Mouse (Mus musculus): ENCODE data around the gene Pkn1.

Gene Pkn1

DNA sequence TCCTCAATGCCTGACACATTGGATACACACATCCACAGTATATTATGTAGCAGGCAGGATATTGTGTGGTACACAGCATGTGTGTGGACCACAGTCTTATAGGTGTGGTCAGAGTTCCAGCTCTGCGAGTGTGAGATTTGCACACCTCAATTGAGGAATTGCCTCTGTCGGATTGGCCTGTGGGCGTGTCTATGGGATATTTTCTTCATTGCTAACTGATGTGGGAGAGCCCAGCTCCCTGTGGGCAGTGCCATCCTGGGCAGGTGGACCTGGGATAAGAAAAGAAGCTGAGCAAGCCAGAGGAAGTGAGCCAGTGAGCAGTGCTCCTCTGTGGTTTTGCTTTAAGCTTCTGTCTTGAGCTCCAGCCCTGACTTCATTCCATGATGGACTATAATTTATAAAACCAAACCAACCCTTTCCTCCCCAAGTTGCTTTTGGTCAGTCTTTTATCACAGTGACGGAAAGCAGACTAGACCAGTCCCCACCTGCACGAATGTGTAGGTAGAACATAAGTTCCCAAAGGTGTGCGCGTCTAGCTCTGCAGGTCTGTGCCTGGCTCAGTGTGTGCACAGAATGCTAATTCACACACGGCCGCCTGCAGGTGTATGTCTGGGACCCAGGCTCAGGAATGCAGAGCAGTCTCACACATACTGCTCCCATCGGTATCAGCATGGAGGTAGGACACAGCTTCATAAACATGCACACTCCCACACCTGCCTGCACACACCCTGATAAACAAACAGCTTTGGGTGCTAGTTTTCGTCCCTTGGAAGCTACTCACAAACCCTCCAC is 4.4 kb downstream of the Pkn1 start:
- ATAC-seq (ENCODE audit: insufficient number of reproducible peaks, low FRiP score, low TSS enrichment) = no peak

DNA sequence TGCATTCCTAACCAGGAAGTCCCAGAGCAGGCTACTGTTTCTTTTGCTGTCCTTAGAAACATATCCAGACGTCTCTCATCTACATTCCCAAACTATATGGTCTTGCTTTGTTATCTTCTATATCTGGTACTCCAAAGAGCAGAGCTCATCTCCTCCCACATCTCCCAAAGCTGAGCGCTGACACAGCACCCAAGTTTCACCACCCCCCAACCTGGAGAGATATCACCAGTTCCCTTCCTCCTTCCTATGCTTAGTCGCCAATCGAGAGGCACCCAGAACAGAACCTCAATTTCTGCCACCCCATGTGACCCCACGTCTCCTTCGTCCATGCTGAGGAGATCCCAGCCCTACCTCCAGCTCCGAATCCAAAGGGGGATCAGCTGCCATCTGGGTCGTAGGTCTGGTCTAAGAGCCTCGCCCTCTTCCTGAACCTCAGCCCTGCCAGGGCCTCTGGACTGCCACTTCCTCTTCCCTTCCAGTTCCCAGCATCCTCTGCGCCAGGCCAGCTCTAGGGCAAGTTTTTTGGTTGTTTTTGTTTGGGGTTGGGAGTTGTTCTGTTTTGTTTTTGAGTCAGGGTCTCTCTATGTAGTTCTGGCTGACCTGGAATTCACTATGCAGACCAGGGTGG is 5.3 kb downstream of the Pkn1 start:
- ATAC-seq (ENCODE audit: insufficient number of reproducible peaks, low FRiP score, low TSS enrichment) = no peak

DNA sequence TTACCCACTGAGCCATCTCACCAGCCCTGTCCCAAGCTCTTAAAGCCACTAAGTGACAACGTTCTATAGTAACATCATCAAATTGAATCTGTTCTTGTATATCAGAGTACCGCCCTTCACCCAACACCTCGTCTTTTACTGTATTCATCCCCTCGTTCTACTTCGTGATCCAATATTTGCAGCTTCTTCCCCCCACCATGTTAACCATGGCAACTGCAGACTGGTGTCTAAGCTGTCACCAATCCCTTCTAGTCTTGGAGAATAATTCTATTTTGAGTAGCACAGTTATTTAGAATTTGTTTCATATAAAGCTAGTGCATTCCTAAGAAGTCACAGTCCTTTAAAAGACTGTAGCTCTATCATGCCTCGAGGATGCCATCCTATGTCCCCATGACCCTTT is 9.7 kb downstream of the Pkn1 start:
- no peak for ATAC-seq (ENCODE audit: insufficient number of reproducible peaks, low FRiP score, low TSS enrichment)

DNA sequence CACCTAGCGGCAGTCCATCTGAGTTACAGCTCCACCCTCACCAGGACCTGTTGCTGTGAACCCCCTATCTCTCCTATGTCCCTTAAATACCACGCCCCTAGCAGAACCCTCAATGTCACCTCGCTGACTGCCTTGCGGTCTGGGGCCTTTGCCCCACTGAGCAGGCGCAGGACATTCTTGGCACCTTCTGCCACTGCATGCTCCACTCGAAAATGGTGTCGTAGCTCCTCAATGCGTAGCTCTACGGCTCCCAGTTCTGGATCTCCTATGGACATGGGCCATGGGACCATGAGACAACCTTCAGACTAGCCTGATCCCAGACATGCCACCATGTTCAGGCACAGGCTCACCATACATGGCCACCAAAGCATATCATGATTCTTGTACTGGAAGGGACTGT is 14.5 kb downstream of the Pkn1 start:
- no peak for ATAC-seq (ENCODE audit: insufficient number of reproducible peaks, low FRiP score, low TSS enrichment)

DNA sequence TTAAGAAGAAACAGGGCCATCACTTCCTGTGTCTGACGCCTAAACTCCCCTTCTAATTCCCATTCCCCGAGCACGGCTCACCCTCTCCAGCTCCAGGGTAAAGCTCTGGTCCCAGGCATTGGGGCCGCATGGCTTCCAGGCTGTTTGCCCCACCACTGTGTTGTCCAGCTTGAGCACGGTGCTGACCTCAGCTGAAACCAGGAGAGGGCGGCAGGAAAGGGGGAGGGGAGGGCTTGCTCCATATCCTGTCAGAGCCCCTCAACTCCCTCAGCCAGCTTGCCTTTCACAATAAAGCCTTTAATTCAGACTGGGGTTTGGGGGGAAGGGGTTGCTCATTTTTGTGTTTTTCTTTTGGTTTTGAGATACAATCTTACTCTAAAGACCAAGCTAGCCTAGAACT is 17.9 kb downstream of the Pkn1 start:
- ATAC-seq (ENCODE audit: insufficient number of reproducible peaks, low FRiP score, low TSS enrichment) = no peak

DNA sequence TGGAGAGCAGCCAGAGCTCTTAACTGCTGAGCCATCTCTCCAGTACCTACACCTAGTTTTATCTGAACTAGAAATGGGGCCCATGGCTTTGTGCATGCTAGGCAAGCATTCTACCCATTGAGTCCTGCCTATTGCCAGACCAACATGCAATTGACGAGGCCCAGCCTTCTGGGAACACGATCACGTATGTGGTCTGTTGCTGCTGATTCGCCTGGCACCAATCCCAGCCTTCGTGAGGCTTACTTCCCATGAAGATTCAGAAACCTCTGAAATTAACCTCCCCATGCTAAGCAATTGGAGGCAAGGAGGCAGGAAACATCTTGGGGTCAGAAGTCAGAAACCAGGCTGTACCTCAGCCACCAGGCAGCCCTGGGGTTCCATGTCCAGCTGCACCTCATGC is 18.4 kb downstream of the Pkn1 start:
- no peak for ATAC-seq (ENCODE audit: insufficient number of reproducible peaks, low FRiP score, low TSS enrichment)

DNA sequence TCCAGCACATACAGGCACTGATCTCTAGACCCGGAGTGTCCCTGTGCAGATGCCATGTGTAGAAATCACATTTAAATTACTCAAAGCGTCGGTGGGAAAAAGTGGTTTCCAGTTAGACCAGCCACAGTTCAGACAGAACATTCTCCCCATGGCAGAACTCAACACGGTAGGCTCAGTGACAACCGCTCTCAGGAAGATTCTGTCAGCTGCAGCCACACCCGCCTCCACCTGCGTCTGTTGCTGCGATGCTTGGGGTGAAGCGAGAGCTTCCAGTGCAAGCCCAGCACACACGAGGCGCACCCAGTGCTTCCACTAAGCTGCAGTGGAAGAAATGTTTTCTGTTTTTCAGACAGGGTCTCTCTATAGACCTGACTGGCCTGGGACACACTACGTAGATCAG is 19.1 kb downstream of the Pkn1 start:
- no peak for ATAC-seq (ENCODE audit: insufficient number of reproducible peaks, low FRiP score, low TSS enrichment)

DNA sequence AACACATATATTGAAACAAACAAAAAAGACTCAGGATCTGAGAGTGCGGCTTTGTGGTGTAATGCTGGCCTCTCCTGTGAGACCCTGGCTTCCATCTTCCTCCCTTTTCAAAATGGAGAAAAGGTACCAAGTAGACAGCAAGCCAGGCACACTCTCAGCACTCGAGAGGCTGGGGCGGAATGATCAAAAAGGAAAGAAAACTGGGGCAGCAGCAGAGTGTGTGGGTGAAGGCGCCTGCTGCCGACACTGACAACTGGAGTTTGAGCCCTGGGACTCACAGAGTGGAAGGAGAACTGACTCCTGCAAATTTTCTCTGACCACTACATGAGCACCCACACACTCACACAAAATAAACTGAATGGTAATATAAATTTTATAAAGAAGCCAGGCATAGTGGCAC is 24.5 kb downstream of the Pkn1 start:
- ATAC-seq (ENCODE audit: insufficient number of reproducible peaks, low FRiP score, low TSS enrichment) = no peak

DNA sequence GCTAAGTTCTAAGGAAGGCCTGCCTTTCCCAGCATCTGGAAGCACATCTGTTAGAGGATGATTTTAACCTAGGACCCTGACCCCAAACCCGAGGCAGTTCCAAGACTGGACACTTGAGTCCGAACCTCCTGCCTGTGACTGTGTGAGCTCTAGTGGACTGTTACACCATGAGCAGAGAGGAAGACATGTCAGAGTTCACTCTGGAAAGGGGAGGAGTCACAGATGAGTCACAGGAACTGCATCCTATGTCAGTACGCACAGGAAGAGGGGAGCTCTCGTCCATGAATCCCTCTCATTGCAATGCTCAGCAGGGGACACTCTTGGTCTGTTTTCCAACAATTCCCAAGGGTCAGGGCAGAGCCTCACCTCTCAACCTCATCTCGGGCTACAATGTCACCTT is 26.0 kb downstream of the Pkn1 start:
- no peak for ATAC-seq (ENCODE audit: insufficient number of reproducible peaks, low FRiP score, low TSS enrichment)

DNA sequence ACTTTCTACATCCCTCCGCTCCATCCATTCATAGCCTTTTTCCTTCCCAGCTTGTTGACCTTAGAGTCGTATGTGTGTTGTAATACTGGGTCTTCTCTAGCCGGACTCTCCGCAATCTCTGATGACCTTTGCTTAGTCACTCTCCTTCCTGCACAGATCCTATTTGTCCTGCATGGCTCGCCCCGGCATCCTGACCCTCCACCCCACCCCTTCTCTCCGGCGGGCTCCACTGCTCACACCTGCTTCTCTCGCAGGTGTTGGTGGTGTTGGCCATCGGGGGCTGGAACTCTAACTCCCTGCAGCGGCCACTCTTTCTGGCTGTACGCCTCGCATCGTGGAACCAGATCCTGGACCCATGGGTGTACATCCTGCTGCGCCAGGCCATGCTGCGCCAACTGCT is 30.0 kb downstream of the Pkn1 start:
- ATAC-seq (ENCODE audit: insufficient number of reproducible peaks, low FRiP score, low TSS enrichment) = no peak

DNA sequence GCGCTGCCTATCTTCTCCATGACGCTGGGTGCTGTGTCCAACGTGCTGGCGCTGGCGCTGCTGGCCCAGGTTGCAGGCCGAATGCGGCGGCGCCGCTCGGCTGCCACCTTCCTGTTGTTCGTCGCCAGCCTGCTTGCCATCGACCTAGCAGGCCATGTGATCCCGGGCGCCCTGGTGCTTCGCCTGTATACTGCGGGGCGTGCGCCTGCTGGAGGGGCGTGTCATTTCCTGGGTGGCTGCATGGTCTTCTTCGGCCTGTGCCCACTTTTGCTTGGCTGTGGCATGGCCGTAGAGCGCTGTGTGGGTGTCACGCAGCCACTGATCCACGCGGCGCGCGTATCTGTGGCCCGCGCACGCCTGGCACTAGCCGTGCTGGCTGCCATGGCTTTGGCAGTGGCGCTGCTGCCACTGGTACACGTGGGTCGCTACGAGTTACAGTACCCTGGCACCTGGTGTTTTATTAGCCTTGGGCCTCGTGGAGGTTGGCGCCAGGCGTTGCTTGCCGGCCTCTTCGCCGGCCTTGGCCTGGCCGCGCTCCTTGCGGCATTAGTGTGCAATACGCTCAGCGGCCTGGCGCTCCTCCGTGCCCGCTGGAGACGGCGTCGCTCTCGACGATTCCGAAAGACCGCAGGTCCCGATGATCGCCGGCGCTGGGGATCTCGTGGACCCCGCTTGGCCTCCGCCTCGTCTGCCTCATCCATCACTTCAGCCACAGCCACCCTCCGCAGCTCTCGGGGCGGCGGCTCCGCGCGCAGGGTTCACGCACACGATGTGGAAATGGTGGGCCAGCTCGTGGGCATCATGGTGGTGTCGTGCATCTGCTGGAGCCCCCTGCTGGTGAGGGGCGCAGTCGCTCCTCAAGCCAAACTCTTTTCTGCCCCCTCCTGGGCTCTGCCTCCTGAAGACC is 30.7 kb downstream of the Pkn1 start:
- ATAC-seq (ENCODE audit: insufficient number of reproducible peaks, low FRiP score, low TSS enrichment) = 0 out of 2 replicates have a peak, but pooled peaks have one; percentile 28

DNA sequence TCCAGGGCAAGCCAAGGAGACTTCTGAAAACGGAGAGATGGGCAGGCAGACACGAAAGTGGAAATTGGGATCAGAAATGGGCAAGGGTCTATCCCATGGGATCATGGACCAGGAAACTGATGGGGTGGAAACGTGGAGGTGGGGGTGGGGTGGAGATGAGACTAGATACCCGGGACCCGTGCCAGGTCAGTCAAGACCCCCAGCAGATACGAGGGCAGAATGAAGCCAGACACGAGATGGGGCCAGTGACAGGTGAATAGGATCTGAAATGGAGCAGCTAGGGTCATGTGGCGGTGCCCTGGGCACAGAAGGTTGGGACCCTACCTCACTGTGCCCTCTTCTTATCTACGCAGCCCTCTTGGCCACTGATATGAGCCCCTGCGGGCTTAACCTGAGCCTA is 31.5 kb downstream of the Pkn1 start:
- no peak for ATAC-seq (ENCODE audit: insufficient number of reproducible peaks, low FRiP score, low TSS enrichment)

DNA sequence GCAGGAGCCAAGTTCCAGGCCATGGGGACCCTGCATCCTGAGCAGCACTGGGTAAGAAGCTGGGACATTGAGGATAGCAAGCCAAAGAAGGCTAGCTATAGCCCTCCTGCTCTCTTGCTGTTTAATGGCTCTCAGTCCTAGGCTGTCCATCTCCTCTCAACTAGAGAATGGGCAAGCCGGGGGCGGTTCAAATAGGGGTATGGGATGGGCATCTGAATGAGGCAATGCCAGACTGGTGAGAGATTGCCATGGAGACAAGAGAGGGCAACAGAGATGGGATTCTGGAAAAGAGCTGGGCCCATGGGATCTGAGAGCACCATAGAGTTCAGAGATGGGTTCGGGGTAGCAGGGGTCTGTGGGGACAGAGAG is 32.1 kb downstream of the Pkn1 start:
- ATAC-seq (ENCODE audit: insufficient number of reproducible peaks, low FRiP score, low TSS enrichment) = no peak

DNA sequence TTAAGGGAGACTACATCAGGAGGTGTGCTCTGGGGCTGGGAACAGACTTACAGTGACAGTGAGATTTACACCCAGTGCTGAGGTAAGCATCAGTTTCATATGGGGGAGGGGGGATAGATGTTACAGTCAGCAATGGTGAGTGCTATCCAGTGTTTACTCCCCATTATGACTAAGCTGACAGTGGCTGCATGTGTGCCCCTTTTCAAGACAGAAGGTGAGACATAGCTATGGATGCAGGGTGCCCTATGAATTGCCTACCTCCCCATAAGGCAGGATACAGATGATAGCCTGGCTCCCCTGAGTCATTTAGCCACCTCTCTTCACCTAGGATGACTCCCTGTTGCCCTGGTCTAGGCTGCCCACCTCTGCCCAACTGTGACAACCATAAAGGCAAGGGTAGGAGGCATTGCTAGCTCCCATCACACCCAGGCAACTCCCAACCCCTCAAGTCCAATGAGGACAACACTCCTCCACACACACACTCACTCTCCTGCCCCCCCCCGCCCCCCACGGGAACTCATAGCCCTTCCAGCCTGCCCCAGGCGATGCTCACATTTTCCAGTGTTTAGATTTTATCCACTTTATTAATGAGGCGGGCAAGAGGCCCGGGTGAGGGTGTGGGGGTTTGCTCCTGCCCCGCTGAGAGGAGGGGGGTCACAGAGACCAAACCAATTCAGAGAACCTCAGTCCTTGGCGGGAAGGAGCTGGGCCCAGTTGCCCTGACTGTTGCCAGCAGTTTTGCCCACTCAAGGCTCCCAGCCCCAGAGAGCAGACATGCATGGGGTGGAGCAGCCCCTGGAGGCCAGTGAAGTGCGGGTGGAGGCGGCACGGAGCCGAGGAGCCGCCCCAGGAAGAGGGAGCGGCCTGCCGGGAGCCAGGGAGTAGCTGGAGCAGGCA is 32.8 kb downstream of the Pkn1 start, which contains the start of gene Ptger1:
Gene Ptger1 (plus strand): TSS at position 710 of the 897 bp plus-strand sequence.
- no peak for ATAC-seq (ENCODE audit: insufficient number of reproducible peaks, low FRiP score, low TSS enrichment)

DNA sequence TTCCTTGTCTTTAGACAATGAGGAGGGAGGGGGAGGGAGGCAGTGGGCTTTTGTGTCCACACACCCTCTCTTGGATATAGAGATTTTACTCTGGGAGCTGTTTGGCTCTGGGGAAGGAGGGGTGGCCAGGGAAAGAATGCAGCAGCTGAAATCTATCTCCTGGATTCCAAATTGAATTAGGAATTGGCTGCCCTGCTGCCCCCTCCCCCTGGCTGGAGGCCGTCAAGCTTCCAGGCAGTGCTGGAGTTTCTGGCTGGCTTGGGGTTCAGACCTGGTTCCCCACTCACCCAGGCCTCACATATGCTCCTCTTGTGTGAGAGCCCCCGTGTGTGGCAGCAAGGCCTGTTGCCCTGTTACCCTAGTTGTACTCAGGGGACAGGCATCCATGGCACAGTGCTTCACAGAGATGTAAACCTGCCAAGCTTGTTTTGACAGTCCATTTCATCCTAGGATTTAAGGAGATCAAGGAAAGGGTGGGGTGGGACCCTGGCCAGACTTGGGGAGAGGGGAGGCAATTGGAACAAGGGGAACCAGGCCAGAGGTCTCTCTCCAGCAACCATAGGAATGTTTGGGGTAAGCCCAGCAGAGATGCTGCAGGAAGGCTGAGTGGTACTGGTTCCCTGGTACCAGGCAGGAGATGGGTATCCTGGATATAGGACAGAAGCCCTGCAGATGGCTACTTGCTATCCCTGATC is 33.9 kb downstream of the Pkn1 start:
- ATAC-seq (ENCODE audit: insufficient number of reproducible peaks, low FRiP score, low TSS enrichment) = no peak

DNA sequence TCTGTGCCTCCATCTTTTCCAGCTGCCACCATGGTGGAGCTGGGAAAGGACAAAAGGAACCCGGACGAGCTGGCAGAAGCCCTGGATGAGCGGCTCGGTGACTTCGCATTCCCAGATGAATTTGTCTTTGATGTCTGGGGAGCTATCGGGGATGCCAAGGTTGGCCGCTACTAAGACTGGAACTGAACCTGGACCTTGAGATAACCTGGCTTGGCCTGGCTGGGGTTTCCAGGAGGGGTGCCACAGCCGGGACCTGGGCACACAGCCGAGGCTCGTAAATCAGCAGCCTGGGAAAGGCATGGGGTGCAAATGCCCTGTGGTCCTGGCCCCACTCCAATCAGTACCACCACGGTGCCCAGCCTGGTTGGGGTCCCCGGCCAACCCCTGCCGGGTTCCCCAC is 34.9 kb downstream of the Pkn1 start:
- no peak for ATAC-seq (ENCODE audit: insufficient number of reproducible peaks, low FRiP score, low TSS enrichment)

DNA sequence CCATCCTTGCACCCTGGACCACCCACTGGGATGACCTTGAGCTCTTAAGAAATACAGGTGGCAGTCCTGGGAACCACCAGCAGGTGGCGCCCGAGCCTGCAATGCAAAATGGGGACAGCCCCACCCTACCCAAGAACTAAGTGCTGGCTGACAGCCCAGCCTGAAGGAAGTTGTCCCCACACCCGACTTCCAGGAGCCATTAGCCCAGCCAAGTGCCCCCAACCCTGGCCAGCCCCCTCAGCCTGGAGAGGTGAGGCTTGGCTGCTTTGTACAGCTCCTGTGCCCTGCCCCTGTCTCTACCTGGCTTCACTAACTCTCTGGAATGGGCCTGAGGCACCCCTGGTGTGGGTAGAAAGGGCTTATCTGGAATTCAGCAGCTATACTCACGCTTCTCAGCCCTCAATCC is 36.6 kb downstream of the Pkn1 start:
- peak; percentile 43; the same call in 1 of the 2 replicates for ATAC-seq (ENCODE audit: insufficient number of reproducible peaks, low FRiP score, low TSS enrichment)

DNA sequence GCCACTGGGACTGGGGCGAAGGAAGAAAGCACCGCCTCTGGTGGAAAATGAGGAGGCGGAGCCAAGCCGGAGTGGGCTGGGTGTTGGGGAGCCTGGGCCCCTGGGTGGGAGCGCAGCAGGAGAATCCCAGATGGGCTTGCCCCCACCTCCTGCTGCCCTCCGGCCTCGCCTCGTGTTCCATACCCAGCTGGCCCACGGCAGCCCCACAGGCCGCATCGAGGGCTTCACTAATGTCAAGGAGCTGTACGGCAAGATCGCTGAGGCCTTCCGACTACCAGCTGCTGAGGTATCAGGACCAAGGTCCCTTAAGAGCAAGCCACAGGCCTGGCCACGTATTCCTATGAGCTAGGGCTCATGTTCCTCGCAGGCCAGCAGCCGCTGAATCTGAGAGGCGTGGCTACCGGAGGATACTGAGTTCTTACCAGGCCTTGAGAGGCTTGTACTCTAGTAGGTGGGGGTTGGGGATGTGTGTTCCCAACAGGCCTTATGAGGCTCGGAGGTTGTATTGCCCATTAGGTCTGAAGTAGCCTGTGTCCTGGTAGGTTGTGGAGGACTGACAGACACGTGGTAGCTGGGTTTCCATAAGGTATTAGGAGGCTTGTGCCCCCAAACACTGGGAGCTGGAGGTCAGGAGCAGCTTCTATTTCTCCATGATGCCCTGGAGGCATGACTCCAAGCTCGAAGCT is 37.8 kb downstream of the Pkn1 start:
- no peak for ATAC-seq (ENCODE audit: insufficient number of reproducible peaks, low FRiP score, low TSS enrichment)

DNA sequence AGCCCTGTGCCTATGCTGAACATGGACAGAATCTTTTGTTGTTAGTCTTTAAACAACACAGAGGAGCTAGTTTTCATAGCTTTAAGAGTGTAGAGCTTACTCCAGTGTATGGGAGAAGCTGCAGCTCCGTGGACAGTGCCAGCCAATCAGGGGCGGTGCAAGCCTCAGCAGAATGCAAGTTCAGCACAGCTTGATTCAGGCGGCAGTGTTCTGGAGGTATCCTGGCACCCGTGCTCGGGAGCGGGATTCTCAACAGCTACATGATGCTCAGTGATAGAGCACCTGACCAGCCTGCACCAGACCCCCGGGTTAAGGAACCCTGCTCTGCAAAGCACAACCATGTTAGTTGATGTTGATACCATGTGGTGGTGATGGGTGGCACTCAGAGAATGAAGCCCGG is 38.4 kb downstream of the Pkn1 start:
- no peak for ATAC-seq (ENCODE audit: insufficient number of reproducible peaks, low FRiP score, low TSS enrichment)
